Mouse (Mus musculus) limb, embryonic 14.5 days (tissue): ENCODE data around the gene Mylk4. TPM values are rescaled to one million over a fixed set of nuclear protein-coding genes. Genes with fewer than 3 reads are reported as not detected.

Source experiments
- ATAC-seq: fragments of 200-750 bp; cut with Nextera tagmentation; 2 replicates; pipeline ENCODE4 v1.8.0; 2017; ENCODE audit warnings: low read depth, moderate number of reproducible peaks, moderate TSS enrichment; ENCODE audit not compliant: low FRiP score
- DNase-seq: peaks from one replicate; pipeline ENCODE4 v3.0.0-alpha.2; 2015; ENCODE audit warnings: low spot score
- H3K27ac ChIP-seq: fragments of 300-500 bp; sonication (generic); replicated peaks from 2 replicates; pipeline ENCODE4 v1.5.1; 2014; ENCODE audit warnings: low read depth, mild to moderate bottlenecking, low read length, moderate library complexity, mixed read lengths
- H3K27me3 ChIP-seq: fragments of 300-500 bp; sonication (generic); 2 replicates; pipeline ENCODE4 v1.6.1; 2014; ENCODE audit warnings: low read length, mixed read lengths; ENCODE audit not compliant: control insufficient read depth, insufficient read depth
- H3K36me3 ChIP-seq: fragments of 300-500 bp; sonication (generic); 2 replicates; pipeline ENCODE4 v1.6.1; 2014; ENCODE audit warnings: mild to moderate bottlenecking, low read length, moderate library complexity, mixed read lengths; ENCODE audit not compliant: control insufficient read depth, insufficient read depth
- H3K4me1 ChIP-seq: fragments of 300-500 bp; sonication (generic); 2 replicates; pipeline ENCODE4 v1.6.1; 2014; ENCODE audit warnings: antibody characterized with exemption, low read length, mixed read lengths; ENCODE audit not compliant: control insufficient read depth, insufficient read depth
- H3K4me2 ChIP-seq: fragments of 300-500 bp; sonication (generic); replicated peaks from 2 replicates; pipeline ENCODE4 v1.6.1; 2014; ENCODE audit warnings: low read depth, mild to moderate bottlenecking, low read length, moderate library complexity; ENCODE audit not compliant: severe bottlenecking
- H3K4me3 ChIP-seq: fragments of 300-500 bp; sonication (generic); replicated peaks from 2 replicates; pipeline ENCODE4 v1.5.1; 2014; ENCODE audit warnings: low read length
- H3K9ac ChIP-seq: fragments of 300-500 bp; sonication (generic); 2 replicates; pipeline ENCODE4 v1.6.1; 2014; ENCODE audit warnings: mild to moderate bottlenecking, low read depth, low read length, moderate library complexity; ENCODE audit not compliant: severe bottlenecking
- H3K9me3 ChIP-seq: fragments of 300-500 bp; sonication (generic); 2 replicates; pipeline ENCODE4 v1.6.1; 2016; ENCODE audit warnings: low read length; ENCODE audit not compliant: control insufficient read depth
- POLR2A ChIP-seq: fragments of 200-500 bp; IDR thresholded peaks from 2 replicates; pipeline ENCODE4 v1.8.0; 2012; ENCODE audit warnings: inconsistent platforms, mild to moderate bottlenecking, moderate library complexity, borderline replicate concordance; ENCODE audit not compliant: insufficient read depth, insufficient read length; ENCODE audit errors: extremely low read depth
- WGBS: fragments of 180-500 bp; shearing (Covaris S2); extraction: QIAGEN DNeasy Blood & Tissue Kit; methylation state at CpG from one replicate; pipeline ENCODE4 v1.1.7; 2014; 5-methylcytosine and 5-hydroxymethylcytosine counted together
- polyA plus RNA-seq, 2 experiments: library from polyadenylated mRNA; depleted of rRNA in 1 of 2; stranded (reverse) in 1 of 2; unstranded in 1 of 2; fragments of >200 nt; fragmentation: Nextera tagmentation in 1 of 2; extraction: Ambion mirVana in 1 of 2; gene quantifications; 2 replicates each; pipeline versions ENCODE4 v1.2.1 to v1.2.3; 2012 to 2014

Gene Mylk4
- polyA plus RNA-seq, 2 experiments, result 11.2 to 18.6 TPM

DNA sequence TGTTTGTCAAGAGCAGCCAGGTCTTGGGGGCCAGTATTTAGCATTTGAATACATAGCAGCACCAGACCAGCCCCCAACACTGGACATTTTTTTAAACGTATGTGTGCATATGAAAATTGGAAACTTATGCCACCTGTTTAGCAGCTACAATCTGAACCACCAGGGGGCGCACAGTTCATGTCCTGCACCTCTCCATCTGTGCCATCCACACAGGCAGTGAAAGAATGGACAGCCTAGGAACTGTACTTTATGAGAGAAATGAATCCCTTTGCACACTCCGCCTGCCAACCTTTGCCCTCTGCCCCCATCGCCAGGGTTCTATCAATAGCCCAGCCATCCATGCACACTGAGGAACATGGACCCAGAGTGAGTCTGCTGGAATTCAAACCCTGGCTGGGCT, 44.2 kb upstream of the Mylk4 start:
- Histone ChIP-seq H3K9ac (no peak overlapping the region), H3K4me1 (no peaks in the 10 kb centered on the region), H3K27ac (no peak overlapping the region), H3K4me3 (no peak overlapping the region), H3K4me2 (no peak overlapping the region), H3K36me3 (no peaks in the 10 kb centered on the region), H3K9me3 (no peaks in the 10 kb centered on the region), H3K27me3 (no peaks in the 10 kb centered on the region)
- 56% methylated on average over 4 of the region's 4 CpGs for WGBS
- no peak for ATAC-seq
- TF ChIP-seq POLR2A, result no peak
- DNase-seq, result peak; percentile 23

DNA sequence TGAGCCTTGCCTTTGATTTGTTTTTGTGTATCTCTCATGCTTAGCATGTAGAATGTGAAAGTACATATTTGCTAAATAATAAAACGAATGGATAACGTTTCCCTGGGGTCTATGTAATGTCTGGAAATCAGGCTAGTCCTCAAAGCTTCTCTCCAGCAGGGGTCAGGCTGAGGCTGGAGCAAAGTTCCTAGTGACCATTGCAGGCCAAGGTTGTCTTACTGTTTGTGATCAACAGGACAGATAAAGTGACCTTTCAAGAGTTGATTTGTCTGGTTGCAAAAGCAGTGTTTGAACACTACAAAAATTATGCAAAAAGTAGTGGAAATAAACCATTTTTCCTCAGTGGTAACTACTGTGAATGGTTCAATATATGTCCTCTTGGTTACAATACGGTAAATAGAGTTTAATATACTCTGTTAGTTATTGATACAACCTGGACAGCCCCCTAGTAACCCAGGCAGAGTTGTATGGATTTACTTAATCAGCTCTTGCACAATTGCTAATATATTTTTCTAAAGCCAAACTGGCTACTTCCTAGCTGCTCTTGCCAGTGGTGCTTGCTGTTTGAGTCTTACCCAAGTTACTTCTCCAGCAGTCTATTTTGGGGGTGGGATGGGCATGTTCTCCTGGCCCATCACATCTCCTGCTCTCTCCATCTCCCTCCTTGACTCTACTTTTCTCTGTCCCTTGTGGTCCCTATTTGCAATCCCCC, 43.5 kb upstream of the Mylk4 start:
- ATAC-seq, result no peak

DNA sequence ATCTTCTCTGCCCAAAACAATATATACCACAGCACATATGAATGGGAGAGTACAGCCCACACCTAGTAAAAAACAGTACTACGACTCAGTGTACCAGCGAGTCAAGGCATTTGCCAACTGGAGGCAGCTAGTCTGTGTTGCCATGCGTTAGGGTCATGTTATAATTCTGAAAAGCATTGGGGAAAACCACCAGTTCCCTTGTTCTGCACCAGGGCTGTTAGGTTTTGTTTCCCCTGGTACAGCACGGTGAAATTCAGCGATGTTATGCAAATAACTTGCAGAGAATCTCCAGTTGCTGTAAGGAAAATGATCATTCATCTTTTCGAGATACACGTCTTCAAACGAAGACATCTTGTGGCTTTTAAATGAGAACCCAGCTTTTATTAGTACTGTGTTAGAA, 41.8 kb upstream of the Mylk4 start:
- H3K4me2 ChIP-seq, result no peak overlapping the region
- TF ChIP-seq POLR2A, result no peak
- DNase-seq, result no peak
- no peak overlapping the region for H3K27ac ChIP-seq
- H3K9me3 ChIP-seq, result no peaks in the 10 kb centered on the region
- no peak overlapping the region for H3K9ac ChIP-seq
- peaks cover 15% of the 10 kb centered on the region for H3K36me3 ChIP-seq
- H3K27me3 ChIP-seq, result no peaks in the 10 kb centered on the region
- no peak overlapping the region for H3K4me3 ChIP-seq
- H3K4me1 ChIP-seq, result no peaks in the 10 kb centered on the region
- WGBS, result 92% methylated on average over 8 of the region's 8 CpGs
- no peak for ATAC-seq

More for the DNA sequence above, 43.5 kb upstream of the Mylk4 start:
- no peak for DNase-seq
- H3K4me3 ChIP-seq, result no peak overlapping the region
- H3K4me1 ChIP-seq, result no peaks in the 10 kb centered on the region
- no peak overlapping the region for H3K27ac ChIP-seq
- TF ChIP-seq POLR2A, result no peak
- no peaks in the 10 kb centered on the region for H3K9me3 ChIP-seq
- 80% methylated on average over 3 of the region's 3 CpGs for WGBS
- no peaks in the 10 kb centered on the region for H3K36me3 ChIP-seq
- H3K4me2 ChIP-seq, result no peak overlapping the region
- no peak overlapping the region for H3K9ac ChIP-seq
- H3K27me3 ChIP-seq, result no peaks in the 10 kb centered on the region

GRCm38 (mm10) chr13:32824377-32825330, 40.9 kb upstream of the Mylk4 start:
- TF ChIP-seq POLR2A, result no peak
- no peak overlapping the region for H3K27ac ChIP-seq
- ATAC-seq, result no peak
- no peak overlapping the region for H3K4me2 ChIP-seq
- H3K4me1 ChIP-seq, result no peaks in the 10 kb centered on the region
- no peak for DNase-seq
- no peak overlapping the region for H3K4me3 ChIP-seq
- 78% methylated on average over 6 of the region's 6 CpGs for WGBS
- H3K9ac ChIP-seq, result no peak overlapping the region
- H3K27me3 ChIP-seq, result no peaks in the 10 kb centered on the region
- no peaks in the 10 kb centered on the region for H3K9me3 ChIP-seq
- peaks cover 23% of the 10 kb centered on the region for H3K36me3 ChIP-seq

DNA sequence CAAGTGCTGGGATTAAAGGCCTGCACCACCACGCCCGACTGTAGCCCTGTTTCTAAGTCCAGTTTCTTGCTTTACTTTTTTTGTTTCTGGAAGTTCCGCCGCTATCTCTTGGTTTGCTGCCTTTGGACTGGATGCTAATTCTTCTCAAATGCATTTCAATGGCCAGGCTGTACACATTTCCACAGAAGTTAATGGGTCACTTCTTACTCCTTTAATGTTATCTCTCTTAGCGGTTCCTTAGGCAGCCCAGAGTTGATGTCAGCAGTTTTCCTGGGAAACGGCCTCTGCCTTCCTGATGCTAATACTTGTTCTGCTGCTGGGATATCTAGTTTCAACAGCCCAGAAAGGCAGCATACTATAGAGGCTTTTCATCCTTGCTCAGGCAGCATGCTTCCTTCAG, 39.4 kb upstream of the Mylk4 start:
- Histone ChIP-seq H3K4me1 (no peaks in the 10 kb centered on the region), H3K9ac (no peak overlapping the region), H3K27me3 (no peaks in the 10 kb centered on the region), H3K27ac (no peak overlapping the region), H3K9me3 (no peaks in the 10 kb centered on the region), H3K36me3 (peaks cover 38% of the 10 kb centered on the region), H3K4me2 (no peak overlapping the region), H3K4me3 (no peak overlapping the region)
- TF ChIP-seq POLR2A, result no peak
- ATAC-seq (no peak), DNase-seq (no peak)
- WGBS, result 82% methylated on average over 6 of the region's 6 CpGs
